Mouse (Mus musculus) brain, embryonic 14.5 days (tissue): Measurements from ENCODE around the gene Krt14. TPM values are rescaled to one million over a fixed set of nuclear protein-coding genes. Genes with fewer than 3 reads are reported as not detected.

Source experiments
- DNase-seq: peaks from one replicate; pipeline ENCODE4 v3.0.0-alpha.2; 2011; ENCODE audit warnings: low read depth
- CTCF ChIP-seq: fragments of 200-500 bp; IDR thresholded peaks from 2 replicates; pipeline ENCODE4 v1.5.1; 2012; ENCODE audit warnings: inconsistent platforms, mild to moderate bottlenecking, moderate library complexity, borderline replicate concordance; ENCODE audit not compliant: insufficient read depth, insufficient read length; ENCODE audit errors: extremely low read depth
- POLR2A ChIP-seq: fragments of 200-500 bp; IDR thresholded peaks from 2 replicates; pipeline ENCODE4 v1.6.1; 2012; ENCODE audit warnings: mild to moderate bottlenecking, inconsistent platforms, borderline replicate concordance; ENCODE audit not compliant: poor library complexity, insufficient read depth, insufficient read length, severe bottlenecking; ENCODE audit errors: extremely low read depth
- polyA plus RNA-seq: library from polyadenylated mRNA; depleted of rRNA; stranded (reverse); fragments of >200 nt; gene quantifications from 2 replicates; pipeline ENCODE4 v1.2.3, GENCODE M21; 2012

Gene Krt14
- polyA plus RNA-seq, 1 experiment = 36.6 TPM

DNA sequence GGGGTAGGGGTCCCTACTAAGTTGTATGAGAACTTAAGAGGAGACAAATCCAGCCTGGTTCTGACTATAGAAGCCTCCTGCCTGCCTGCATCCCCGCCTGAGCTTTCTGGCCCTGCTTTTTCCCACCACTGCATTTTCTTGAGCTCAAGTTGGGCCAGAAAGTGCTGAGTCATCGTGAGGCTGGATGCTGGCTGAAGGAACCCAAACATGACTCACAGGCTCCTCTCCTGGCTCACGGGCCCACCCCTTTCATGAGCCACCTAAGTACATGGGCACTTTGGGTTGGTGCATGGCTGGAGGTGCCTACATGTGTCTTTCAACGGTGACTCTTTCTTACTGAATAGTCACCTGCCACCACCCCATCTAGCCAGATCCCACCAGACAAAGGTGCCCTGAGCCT, 8.7 kb downstream of the Krt14 start:
- TF ChIP-seq CTCF (no peak), POLR2A (no peak)
- peak; percentile 9 for DNase-seq

DNA sequence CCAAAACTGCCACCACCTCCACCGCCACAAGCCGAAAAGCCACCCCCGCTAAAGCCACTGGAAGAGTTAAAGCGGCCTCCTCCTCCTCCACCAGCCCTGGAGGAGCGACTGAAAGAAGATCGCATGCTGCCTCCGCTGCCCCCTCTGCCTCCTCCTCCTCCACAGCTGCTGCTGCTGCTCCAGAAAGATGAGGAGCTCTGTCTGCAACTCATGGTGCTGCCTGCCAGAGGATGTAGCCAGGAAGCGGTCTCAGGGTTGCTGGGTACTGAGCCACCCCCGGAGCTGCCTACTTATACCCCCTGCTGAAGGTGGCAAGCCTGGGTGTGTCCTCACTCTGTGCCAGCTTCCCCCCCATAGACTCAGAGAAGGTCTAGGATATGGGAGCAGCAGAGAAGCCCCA, 14.4 kb downstream of the Krt14 start, which contains the start of gene Krt9:
Gene Krt9, minus strand, starts transcription at position 255 of the 400 bp plus-strand sequence.
- DNase-seq = no peak
- TF ChIP-seq POLR2A (no peak), CTCF (no peak)

DNA sequence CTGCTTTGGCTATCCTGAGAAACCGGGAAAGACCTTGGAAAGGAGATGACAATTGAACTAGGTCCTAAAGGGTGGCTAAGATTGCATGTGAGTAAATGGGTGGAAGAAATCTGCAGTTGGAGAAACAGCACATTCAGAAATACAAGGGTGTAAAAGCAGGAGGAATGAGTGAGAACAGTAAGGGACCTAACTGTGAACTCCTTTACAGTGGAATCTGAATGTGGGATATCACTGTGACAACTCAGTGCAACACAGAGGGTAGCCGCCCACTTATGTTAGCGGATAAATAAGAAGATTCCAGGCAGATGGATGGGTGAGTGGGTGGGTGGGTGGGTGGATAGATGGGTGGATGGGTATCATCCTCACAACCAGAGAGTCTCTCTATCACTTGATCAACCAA, 15.5 kb downstream of the Krt14 start:
- no peak for DNase-seq
- TF ChIP-seq CTCF (no peak), POLR2A (no peak)

DNA sequence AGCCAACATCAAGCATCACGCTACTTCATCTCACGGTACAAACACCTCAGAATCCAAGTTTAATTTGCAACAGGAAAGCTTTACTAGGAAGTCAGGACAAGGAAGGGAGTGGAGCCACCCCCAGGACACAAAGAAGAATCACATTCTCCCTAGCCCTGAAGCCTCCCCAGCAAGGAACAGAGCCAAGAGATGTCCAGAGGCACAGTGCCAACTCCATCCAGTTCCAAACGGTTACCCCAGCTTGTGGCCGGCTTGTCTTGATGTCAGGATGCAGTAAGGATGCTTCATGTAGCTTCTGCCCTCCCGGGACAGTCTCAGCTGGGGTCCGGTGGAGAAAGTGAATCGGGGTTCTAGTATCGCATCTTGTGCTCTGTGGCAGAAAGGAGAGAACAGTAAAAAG, 20.6 kb downstream of the Krt14 start:
- DNase-seq = no peak
- no peak for TF ChIP-seq POLR2A
- TF ChIP-seq CTCF = no peak

DNA sequence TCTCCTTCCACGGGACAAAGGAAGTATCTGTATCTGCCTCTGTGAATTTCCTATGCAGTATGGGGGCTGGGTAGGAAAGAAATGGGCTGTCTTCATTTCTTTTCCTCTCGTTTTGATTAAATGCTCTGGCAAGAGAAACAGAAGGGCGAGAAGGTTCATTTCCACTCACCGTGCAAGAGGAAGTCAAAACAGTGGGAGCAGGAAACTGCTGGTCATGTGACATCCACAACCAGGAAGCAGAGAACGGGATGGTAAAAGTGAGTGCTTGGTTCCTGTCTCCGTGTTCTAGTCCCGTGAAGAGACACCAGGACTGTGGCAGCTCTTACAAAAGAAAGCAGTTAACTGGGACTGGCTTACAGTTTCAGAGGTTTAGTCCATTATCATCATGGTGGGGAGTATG, 25.6 kb downstream of the Krt14 start:
- no peak for TF ChIP-seq CTCF
- TF ChIP-seq POLR2A = no peak
- no peak for DNase-seq

GRCm38 (mm10) chr11:100179260-100179659, 28.1 kb downstream of the Krt14 start:
- no peak for DNase-seq
- TF ChIP-seq CTCF (no peak), POLR2A (no peak)

DNA sequence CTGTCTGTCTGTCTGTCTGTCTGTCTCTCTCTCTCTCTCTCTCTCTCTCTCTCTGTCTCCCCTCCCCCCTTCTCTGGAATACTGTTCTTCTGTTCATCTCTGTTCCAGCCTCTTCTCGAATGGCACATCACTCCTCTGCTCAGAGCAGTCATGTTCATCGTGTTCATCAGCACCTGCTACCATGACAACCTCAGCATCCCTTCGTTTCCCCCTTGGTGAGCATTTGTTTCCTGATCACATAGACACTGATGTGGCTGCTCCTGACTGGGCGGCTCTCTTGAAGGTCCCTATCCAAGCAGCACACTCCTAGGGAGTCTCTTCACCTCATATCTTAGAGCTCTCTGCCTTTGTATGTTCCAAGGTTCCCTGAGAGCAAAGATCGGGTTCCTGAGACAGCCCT, 29.0 kb downstream of the Krt14 start:
- TF ChIP-seq POLR2A (no peak), CTCF (no peak)
- DNase-seq = peak; percentile 17

DNA sequence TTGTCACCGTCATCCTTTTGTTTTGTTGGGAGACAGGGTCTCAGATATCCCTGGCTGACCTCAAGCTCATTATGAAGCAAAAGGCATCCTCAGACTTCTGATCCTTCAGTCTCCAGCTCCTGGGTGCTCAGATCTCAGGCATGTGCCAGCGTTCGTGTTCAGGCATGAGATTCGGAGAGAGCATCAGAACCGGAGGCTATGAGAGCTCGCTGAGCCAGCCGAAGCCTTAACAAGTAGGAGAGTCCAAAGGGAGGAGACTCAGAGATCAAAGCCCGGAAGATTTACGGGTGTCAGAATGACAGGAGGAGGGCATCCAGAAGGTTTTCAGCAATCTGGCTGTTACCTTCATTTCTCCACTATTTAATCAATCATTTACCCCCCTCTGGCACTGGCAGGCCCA, 30.6 kb downstream of the Krt14 start:
- no peak for DNase-seq
- TF ChIP-seq POLR2A = no peak
- no peak for TF ChIP-seq CTCF

GRCm38 (mm10) chr11:100168765-100169762, 38.3 kb downstream of the Krt14 start:
- DNase-seq = peak; percentile 75
- TF ChIP-seq POLR2A (no peak), CTCF (peak; percentile 93)

DNA sequence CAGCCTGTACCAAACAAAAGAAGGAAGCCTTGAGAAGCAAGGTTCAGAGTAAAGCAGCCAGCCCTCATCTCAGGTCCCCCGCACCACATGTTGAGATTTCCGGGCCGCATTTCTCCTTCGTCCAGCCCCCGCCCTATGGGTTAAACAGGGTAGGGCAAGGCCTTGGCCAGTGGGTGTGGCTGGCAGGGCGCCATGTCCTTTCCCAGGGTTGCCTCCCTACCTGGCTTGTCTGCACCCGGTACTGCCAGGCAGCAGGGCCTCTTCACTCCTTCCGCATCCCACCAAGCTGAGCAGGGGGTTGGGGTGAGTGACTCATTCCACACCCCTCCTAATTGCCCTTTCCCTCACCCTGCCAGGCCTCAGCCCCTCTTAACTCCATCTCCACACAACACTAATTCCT, 39.3 kb downstream of the Krt14 start:
- TF ChIP-seq CTCF = no peak
- TF ChIP-seq POLR2A = no peak
- DNase-seq = no peak

- no peak for DNase-seq
- TF ChIP-seq POLR2A (no peak), CTCF (no peak)
These were observed 43.0 kb downstream of the Krt14 start for GRCm38 (mm10) chr11:100164392-100164791.
